Mouse (Mus musculus) embryonic facial prominence, embryonic 11.5 days (tissue): Measurements from ENCODE around the gene Cyp4f13. TPM values are rescaled to one million over a fixed set of nuclear protein-coding genes. Genes with fewer than 3 reads are reported as not detected.

Experiments used
- ATAC-seq: fragments of 200-750 bp; cut with Nextera tagmentation; replicated peaks from 2 replicates; pipeline ENCODE4 v1.8.0; 2017; ENCODE audit warnings: low read depth; ENCODE audit not compliant: insufficient number of reproducible peaks, low FRiP score, low TSS enrichment
- DNase-seq: peaks from one replicate; pipeline ENCODE4 v3.0.0-alpha.2; 2015; ENCODE audit warnings: low spot score
- H3K27ac ChIP-seq: fragments of 300-500 bp; sonication (generic); replicated peaks from 2 replicates; pipeline ENCODE4 v1.5.1; 2014; ENCODE audit warnings: mild to moderate bottlenecking, low read depth, low read length, control low read depth
- H3K27me3 ChIP-seq: fragments of 300-500 bp; sonication (generic); 2 replicates; pipeline ENCODE4 v1.6.1; 2014; ENCODE audit warnings: mild to moderate bottlenecking, low read length, moderate library complexity, mixed read lengths; ENCODE audit not compliant: control insufficient read depth, insufficient read depth
- H3K36me3 ChIP-seq: fragments of 300-500 bp; sonication (generic); replicated peaks from 2 replicates; pipeline ENCODE4 v1.6.1; 2014; ENCODE audit warnings: low read depth, mild to moderate bottlenecking, low read length, moderate library complexity, mixed read lengths; ENCODE audit not compliant: control insufficient read depth, insufficient read depth
- H3K4me1 ChIP-seq: fragments of 300-500 bp; sonication (generic); 2 replicates; pipeline ENCODE4 v1.6.1; 2014; ENCODE audit warnings: low read length, mixed read lengths; ENCODE audit not compliant: control insufficient read depth, insufficient read depth
- H3K4me2 ChIP-seq: fragments of 300-500 bp; sonication (generic); 2 replicates; pipeline ENCODE4 v1.6.1; 2014; ENCODE audit warnings: low read depth, mild to moderate bottlenecking, control low read depth, low read length, moderate library complexity
- H3K4me3 ChIP-seq: fragments of 300-500 bp; sonication (generic); 2 replicates; pipeline ENCODE4 v1.5.1; 2014; ENCODE audit warnings: low read depth, low read length, control low read depth
- H3K9ac ChIP-seq: fragments of 300-500 bp; sonication (generic); replicated peaks from 2 replicates; pipeline ENCODE4 v1.6.1; 2014; ENCODE audit warnings: mild to moderate bottlenecking, control low read depth, low read length
- H3K9me3 ChIP-seq: fragments of 300-500 bp; sonication (generic); replicated peaks from 2 replicates; pipeline ENCODE4 v1.6.1; 2016; ENCODE audit warnings: mild to moderate bottlenecking, low read length, inconsistent platforms, mixed read lengths; ENCODE audit not compliant: control insufficient read depth
- WGBS: fragments of 180-500 bp; shearing (Covaris S2); extraction: QIAGEN DNeasy Blood & Tissue Kit; methylation state at CpG from one replicate; pipeline ENCODE4 v1.1.7; 2014; 5-methylcytosine and 5-hydroxymethylcytosine counted together
- polyA plus RNA-seq: library from polyadenylated mRNA; unstranded; fragments of >200 nt; fragmentation: Nextera tagmentation; extraction: Ambion mirVana; gene quantifications from 2 replicates; pipeline ENCODE4 v1.2.1, GENCODE M21; 2014

Gene Cyp4f13
- polyA plus RNA-seq, 1 experiment from 2014 or later: 2.7 TPM

GRCm38 (mm10) chr17:32951441-32951840 is 4.2 kb upstream of the Cyp4f13 start:
- ATAC-seq: no peak
- Histone ChIP-seq H3K4me3 (no peak overlapping the region), H3K9me3 (no peaks in the 10 kb centered on the region), H3K9ac (no peak overlapping the region), H3K27me3 (no peaks in the 10 kb centered on the region), H3K27ac (no peak overlapping the region), H3K4me1 (no peaks in the 10 kb centered on the region), H3K36me3 (no peaks in the 10 kb centered on the region), H3K4me2 (no peak overlapping the region)
- WGBS: 26% methylated on average over 16 of the region's 16 CpGs
- peak; percentile 74 for DNase-seq

GRCm38 (mm10) chr17:32951006-32951405 is 3.8 kb upstream of the Cyp4f13 start:
- no peak for ATAC-seq
- no peaks in the 10 kb centered on the region for H3K27me3 ChIP-seq
- H3K4me3 ChIP-seq: no peak overlapping the region
- DNase-seq: no peak
- H3K4me2 ChIP-seq: no peak overlapping the region
- H3K27ac ChIP-seq: no peak overlapping the region
- H3K36me3 ChIP-seq: no peaks in the 10 kb centered on the region
- WGBS: 78% methylated on average over 11 of the region's 11 CpGs
- H3K9me3 ChIP-seq: no peaks in the 10 kb centered on the region
- H3K4me1 ChIP-seq: no peaks in the 10 kb centered on the region
- no peak overlapping the region for H3K9ac ChIP-seq

- WGBS: 79% methylated on average over 3 of the region's 3 CpGs
- H3K4me2 ChIP-seq: no peak overlapping the region
- no peaks in the 10 kb centered on the region for H3K9me3 ChIP-seq
- ATAC-seq (no peak), DNase-seq (no peak)
- no peaks in the 10 kb centered on the region for H3K27me3 ChIP-seq
- H3K4me3 ChIP-seq: no peak overlapping the region
- H3K9ac ChIP-seq: no peak overlapping the region
- no peaks in the 10 kb centered on the region for H3K36me3 ChIP-seq
- no peak overlapping the region for H3K27ac ChIP-seq
- no peaks in the 10 kb centered on the region for H3K4me1 ChIP-seq
Observed at GRCm38 (mm10) chr17:32950136-32950535, 2.9 kb upstream of the Cyp4f13 start.

- Histone ChIP-seq H3K9me3 (no peaks in the 10 kb centered on the region), H3K4me1 (no peaks in the 10 kb centered on the region), H3K27me3 (no peaks in the 10 kb centered on the region), H3K9ac (no peak overlapping the region), H3K4me2 (peak overlapping the region; percentile 14), H3K27ac (no peak overlapping the region), H3K36me3 (no peaks in the 10 kb centered on the region), H3K4me3 (peak overlapping the region; percentile 30)
- DNase-seq (no peak), ATAC-seq (no peak)
- WGBS: 68% methylated on average over 9 of the region's 9 CpGs
Observed at GRCm38 (mm10) chr17:32946716-32947115, 486 bp downstream of the Cyp4f13 start.

- no peak overlapping the region for H3K9ac ChIP-seq
- no peak overlapping the region for H3K27ac ChIP-seq
- H3K4me3 ChIP-seq: no peak overlapping the region
- no peaks in the 10 kb centered on the region for H3K36me3 ChIP-seq
- no peak overlapping the region for H3K4me2 ChIP-seq
- H3K4me1 ChIP-seq: no peaks in the 10 kb centered on the region
- ATAC-seq: no peak
- no peak for DNase-seq
- H3K9me3 ChIP-seq: no peaks in the 10 kb centered on the region
- no peaks in the 10 kb centered on the region for H3K27me3 ChIP-seq
- WGBS: 64% methylated on average over 3 of the region's 3 CpGs
Observed at GRCm38 (mm10) chr17:32944402-32945035, 2.7 kb downstream of the Cyp4f13 start.

- H3K9ac ChIP-seq: no peak overlapping the region
- no peak overlapping the region for H3K4me2 ChIP-seq
- no peaks in the 10 kb centered on the region for H3K9me3 ChIP-seq
- no peaks in the 10 kb centered on the region for H3K27me3 ChIP-seq
- no peaks in the 10 kb centered on the region for H3K36me3 ChIP-seq
- no peak overlapping the region for H3K27ac ChIP-seq
- 93% methylated on average over 3 of the region's 3 CpGs for WGBS
- DNase-seq (no peak), ATAC-seq (no peak)
- no peaks in the 10 kb centered on the region for H3K4me1 ChIP-seq
- H3K4me3 ChIP-seq: no peak overlapping the region
Observed at GRCm38 (mm10) chr17:32943661-32944060, 3.5 kb downstream of the Cyp4f13 start.

GRCm38 (mm10) chr17:32939831-32940230 is 7.4 kb downstream of the Cyp4f13 start:
- no peaks in the 10 kb centered on the region for H3K27me3 ChIP-seq
- WGBS: 73% methylated on average over 4 of the region's 4 CpGs
- no peak overlapping the region for H3K4me2 ChIP-seq
- no peak for ATAC-seq
- H3K27ac ChIP-seq: no peak overlapping the region
- H3K4me3 ChIP-seq: no peak overlapping the region
- no peaks in the 10 kb centered on the region for H3K36me3 ChIP-seq
- H3K9me3 ChIP-seq: no peaks in the 10 kb centered on the region
- H3K4me1 ChIP-seq: no peaks in the 10 kb centered on the region
- no peak for DNase-seq
- no peak overlapping the region for H3K9ac ChIP-seq

- WGBS: 75% methylated on average over 5 of the region's 5 CpGs
- H3K9me3 ChIP-seq: no peaks in the 10 kb centered on the region
Observed at GRCm38 (mm10) chr17:32927803-32928202, 19.4 kb downstream of the Cyp4f13 start.

More at GRCm38 (mm10) chr17:32927803-32928202, 19.4 kb downstream of the Cyp4f13 start:
- no peak overlapping the region for H3K27ac ChIP-seq
- H3K27me3 ChIP-seq: no peaks in the 10 kb centered on the region
- H3K4me1 ChIP-seq: no peaks in the 10 kb centered on the region
- H3K4me2 ChIP-seq: no peak overlapping the region
- H3K36me3 ChIP-seq: no peaks in the 10 kb centered on the region
- ATAC-seq (no peak), DNase-seq (no peak)
- no peak overlapping the region for H3K4me3 ChIP-seq
- H3K9ac ChIP-seq: no peak overlapping the region
